Mouse (Mus musculus): ENCODE results near the gene Cldn20. TPM values are rescaled to one million over a fixed set of nuclear protein-coding genes. Genes with fewer than 3 reads are reported as not detected.

The Cldn20 gene
- polyA plus RNA-seq, 1 experiment from 2014 or later = not detected

DNA sequence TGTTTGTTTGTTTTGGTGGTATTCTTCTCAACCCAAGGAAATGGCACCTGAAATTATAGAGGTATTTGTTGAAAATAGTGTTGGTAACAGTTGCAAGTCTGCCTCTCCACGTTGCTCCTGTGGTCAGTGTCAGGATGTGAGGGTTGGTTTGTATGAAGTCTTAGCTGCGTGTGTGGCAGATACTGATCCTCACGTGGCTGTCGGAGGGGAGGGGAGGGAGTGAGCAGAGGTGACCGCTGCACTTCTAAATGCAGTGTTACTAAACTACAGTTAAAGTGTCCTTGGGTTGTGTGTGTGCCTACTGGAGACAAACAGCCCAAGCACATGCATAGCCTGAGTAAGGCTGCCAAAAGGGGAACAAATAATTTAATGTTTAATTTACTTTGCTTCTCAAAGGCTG is 41.3 kb upstream of the Cldn20 start:
- Histone ChIP-seq H3K9me3 (ENCODE audit: low read length) (no peaks in the 10 kb centered on the region), H3K9ac (replicated peaks) (no peak overlapping the region), H3K4me2 (ENCODE audit: low read depth, low read length) (no peak overlapping the region), H3K4me3 (ENCODE audit: low read depth, low read length) (no peak overlapping the region), H3K36me3 (replicated peaks; ENCODE audit: insufficient read depth, low read length) (no peaks in the 10 kb centered on the region), H3K27ac (ENCODE audit: low read depth) (no peak overlapping the region), H3K4me1 (ENCODE audit: insufficient read depth) (peaks cover 10% of the 10 kb centered on the region), H3K27me3 (ENCODE audit: insufficient read depth, low read length) (no peaks in the 10 kb centered on the region)
- no peak for ATAC-seq
- WGBS (ENCODE audit: insufficient replicate concordance) = 32% methylated on average over 5 of the region's 5 CpGs
- DNase-seq = no peak
- no peak for TF ChIP-seq CTCF (IDR thresholded peaks at IDR 0.05; ENCODE audit: low read depth)
- TF ChIP-seq EP300 (IDR thresholded peaks at IDR 0.05; ENCODE audit: low read depth) = no peak

DNA sequence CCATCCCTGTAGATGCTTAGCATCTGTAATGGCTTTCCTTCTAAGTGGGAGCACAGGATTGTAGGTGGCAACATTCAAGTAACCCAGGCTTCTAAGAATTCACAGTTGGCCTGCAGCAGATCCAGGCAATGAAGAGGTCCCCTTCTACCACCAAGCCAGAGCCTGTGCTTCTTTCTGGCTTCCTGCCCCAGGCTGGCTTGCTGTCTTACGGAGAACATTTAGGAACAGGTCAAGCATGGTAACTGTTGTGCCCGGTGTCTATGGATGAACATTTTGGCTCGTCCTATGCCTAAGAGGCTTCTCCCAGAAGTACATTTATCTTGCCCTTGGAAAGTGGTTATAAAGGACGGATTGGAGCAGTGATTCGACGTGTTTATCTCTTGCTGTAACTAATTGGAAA is 40.7 kb upstream of the Cldn20 start:
- Histone ChIP-seq H3K4me1 (ENCODE audit: insufficient read depth) (peaks cover 10% of the 10 kb centered on the region), H3K9ac (replicated peaks) (no peak overlapping the region), H3K27me3 (ENCODE audit: insufficient read depth, low read length) (no peaks in the 10 kb centered on the region), H3K4me3 (ENCODE audit: low read depth, low read length) (no peak overlapping the region), H3K9me3 (ENCODE audit: low read length) (no peaks in the 10 kb centered on the region), H3K4me2 (ENCODE audit: low read depth, low read length) (no peak overlapping the region), H3K27ac (ENCODE audit: low read depth) (no peak overlapping the region), H3K36me3 (replicated peaks; ENCODE audit: insufficient read depth, low read length) (no peaks in the 10 kb centered on the region)
- TF ChIP-seq EP300 (IDR thresholded peaks at IDR 0.05; ENCODE audit: low read depth) (no peak), CTCF (IDR thresholded peaks at IDR 0.05; ENCODE audit: low read depth) (no peak)
- WGBS (ENCODE audit: insufficient replicate concordance) = 78% methylated on average over 6 of the region's 6 CpGs
- DNase-seq (no peak), ATAC-seq (no peak)

DNA sequence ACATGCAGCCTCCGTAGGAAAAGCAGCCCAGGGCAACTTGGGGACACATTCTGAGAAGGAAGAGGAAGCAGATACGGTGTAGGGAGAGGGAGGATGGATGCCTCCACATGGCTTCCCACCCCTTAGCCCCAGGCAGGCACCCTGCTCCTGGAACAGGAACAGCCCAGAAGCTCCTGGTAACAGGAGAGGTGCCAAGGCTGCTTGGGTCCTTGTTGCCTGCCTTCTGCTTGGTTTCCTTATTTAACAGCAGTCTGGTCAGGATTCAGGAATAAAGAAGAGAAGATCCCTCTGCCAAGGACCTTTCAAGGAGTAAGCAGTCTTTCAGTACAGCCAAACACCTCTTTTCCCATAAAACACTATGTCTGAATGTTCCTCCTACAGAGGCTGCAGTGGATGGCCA is 36.8 kb upstream of the Cldn20 start:
- DNase-seq (no peak), ATAC-seq (peak; percentile 6; the same call in 1 of the 2 replicates)
- Histone ChIP-seq H3K4me2 (ENCODE audit: low read depth, low read length) (peak overlapping the region; percentile 13; the same call in 1 of the 2 replicates), H3K4me1 (ENCODE audit: insufficient read depth) (peaks cover 6% of the 10 kb centered on the region; the same call in 1 of the 2 replicates), H3K9me3 (ENCODE audit: low read length) (no peaks in the 10 kb centered on the region), H3K36me3 (replicated peaks; ENCODE audit: insufficient read depth, low read length) (no peaks in the 10 kb centered on the region), H3K27me3 (ENCODE audit: insufficient read depth, low read length) (no peaks in the 10 kb centered on the region), H3K27ac (ENCODE audit: low read depth) (peak overlapping the region; percentile 39; the same call in 1 of the 2 replicates), H3K4me3 (ENCODE audit: low read depth, low read length) (no peak overlapping the region), H3K9ac (replicated peaks) (no peak overlapping the region)
- 49% methylated on average over 2 of the region's 2 CpGs for WGBS (ENCODE audit: insufficient replicate concordance)
- no peak for TF ChIP-seq EP300 (IDR thresholded peaks at IDR 0.05; ENCODE audit: low read depth)
- no peak for TF ChIP-seq CTCF (IDR thresholded peaks at IDR 0.05; ENCODE audit: low read depth)

DNA sequence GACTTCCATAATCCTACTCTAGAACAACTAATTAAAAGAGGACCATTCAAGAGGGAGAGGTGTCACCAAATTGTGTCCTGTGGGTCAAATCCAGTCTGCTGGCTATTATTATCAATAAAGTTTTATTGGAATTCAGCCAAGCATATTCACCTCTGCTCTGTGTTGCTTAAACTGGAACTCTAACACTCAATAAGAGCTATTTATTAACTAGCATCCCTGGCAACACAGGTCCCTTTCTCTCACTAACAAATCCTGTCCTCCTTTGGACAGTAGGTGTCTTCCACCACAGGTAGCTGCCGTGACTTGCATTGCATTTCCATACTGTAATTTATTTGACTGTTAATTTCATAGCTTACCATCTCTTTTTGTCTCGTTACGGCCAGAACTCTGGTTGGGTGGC is 36.3 kb upstream of the Cldn20 start:
- H3K9ac ChIP-seq (replicated peaks) = no peak overlapping the region
- H3K4me2 ChIP-seq (ENCODE audit: low read depth, low read length) = peak overlapping the region; percentile 13; the same call in 1 of the 2 replicates
- no peaks in the 10 kb centered on the region for H3K27me3 ChIP-seq (ENCODE audit: insufficient read depth, low read length)
- no peaks in the 10 kb centered on the region for H3K36me3 ChIP-seq (replicated peaks; ENCODE audit: insufficient read depth, low read length)
- ATAC-seq = peak; percentile 89
- H3K4me1 ChIP-seq (ENCODE audit: insufficient read depth) = peaks cover 6% of the 10 kb centered on the region; the same call in 1 of the 2 replicates
- TF ChIP-seq CTCF (IDR thresholded peaks at IDR 0.05; ENCODE audit: low read depth) (no peak), EP300 (IDR thresholded peaks at IDR 0.05; ENCODE audit: low read depth) (no peak)
- H3K9me3 ChIP-seq (ENCODE audit: low read length) = no peaks in the 10 kb centered on the region
- H3K27ac ChIP-seq (ENCODE audit: low read depth) = peak overlapping the region; percentile 39; the same call in 1 of the 2 replicates
- no peak overlapping the region for H3K4me3 ChIP-seq (ENCODE audit: low read depth, low read length)
- DNase-seq = no peak
- 76% methylated on average over 3 of the region's 3 CpGs for WGBS (ENCODE audit: insufficient replicate concordance)

DNA sequence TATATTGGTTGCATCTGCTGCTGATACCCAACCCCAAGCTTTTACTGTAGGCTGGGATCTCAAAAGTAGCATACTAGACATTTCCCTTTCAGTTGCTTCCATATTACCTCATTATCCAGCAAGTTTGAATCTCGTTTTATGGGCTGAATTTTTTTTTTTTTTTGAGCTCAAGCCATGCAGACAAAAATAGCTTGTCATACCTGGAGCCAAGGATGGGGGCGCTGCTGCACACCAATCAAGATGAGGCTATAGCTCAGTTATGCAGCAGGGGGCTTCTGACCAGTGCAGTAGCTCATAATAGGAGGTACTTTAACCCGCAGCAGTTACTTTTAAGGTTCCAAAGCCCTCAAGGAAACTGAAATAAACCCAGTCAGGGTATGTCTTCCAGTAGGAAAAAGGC is 34.3 kb upstream of the Cldn20 start:
- ATAC-seq (no peak), DNase-seq (peak; percentile 60)
- 30% methylated on average over 3 of the region's 3 CpGs for WGBS (ENCODE audit: insufficient replicate concordance)

DNA sequence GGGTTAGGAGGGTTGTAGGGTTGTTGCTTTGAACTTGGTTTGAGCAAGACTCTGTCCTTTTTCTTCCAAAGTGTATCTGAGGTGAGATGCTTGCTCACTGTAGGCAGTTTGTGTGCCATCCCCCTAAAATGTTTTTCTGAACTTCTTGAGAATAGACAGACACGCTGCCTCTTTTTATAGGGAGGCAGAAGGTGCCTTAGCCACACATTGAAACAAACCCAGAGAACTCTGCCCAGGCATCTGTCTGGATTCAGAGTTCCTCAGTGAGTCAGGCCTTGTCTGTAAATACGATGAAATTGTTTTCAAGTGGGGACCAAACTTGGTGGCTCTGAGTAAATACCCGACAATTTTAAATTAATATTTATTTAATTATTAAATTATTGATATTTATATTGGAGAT is 33.8 kb upstream of the Cldn20 start:
- H3K9me3 ChIP-seq (ENCODE audit: low read length) = no peaks in the 10 kb centered on the region
- ATAC-seq (no peak), DNase-seq (no peak)
- TF ChIP-seq CTCF (IDR thresholded peaks at IDR 0.05; ENCODE audit: low read depth) (no peak), EP300 (IDR thresholded peaks at IDR 0.05; ENCODE audit: low read depth) (no peak)
- no peak overlapping the region for H3K27ac ChIP-seq (ENCODE audit: low read depth)
- H3K4me1 ChIP-seq (ENCODE audit: insufficient read depth) = peaks cover 6% of the 10 kb centered on the region; the same call in 1 of the 2 replicates
- no peak overlapping the region for H3K4me3 ChIP-seq (ENCODE audit: low read depth, low read length)
- no peak overlapping the region for H3K4me2 ChIP-seq (ENCODE audit: low read depth, low read length)
- H3K36me3 ChIP-seq (replicated peaks; ENCODE audit: insufficient read depth, low read length) = no peaks in the 10 kb centered on the region
- H3K27me3 ChIP-seq (ENCODE audit: insufficient read depth, low read length) = no peaks in the 10 kb centered on the region
- WGBS (ENCODE audit: insufficient replicate concordance) = 82% methylated on average over 3 of the region's 3 CpGs
- H3K9ac ChIP-seq (replicated peaks) = no peak overlapping the region

More for the DNA sequence above, 34.3 kb upstream of the Cldn20 start:
- H3K9ac ChIP-seq (replicated peaks) = no peak overlapping the region
- H3K36me3 ChIP-seq (replicated peaks; ENCODE audit: insufficient read depth, low read length) = no peaks in the 10 kb centered on the region
- no peak overlapping the region for H3K27ac ChIP-seq (ENCODE audit: low read depth)
- no peak overlapping the region for H3K4me2 ChIP-seq (ENCODE audit: low read depth, low read length)
- H3K4me3 ChIP-seq (ENCODE audit: low read depth, low read length) = no peak overlapping the region
- H3K27me3 ChIP-seq (ENCODE audit: insufficient read depth, low read length) = no peaks in the 10 kb centered on the region
- H3K9me3 ChIP-seq (ENCODE audit: low read length) = no peaks in the 10 kb centered on the region
- peaks cover 6% of the 10 kb centered on the region; the same call in 1 of the 2 replicates for H3K4me1 ChIP-seq (ENCODE audit: insufficient read depth)
- TF ChIP-seq CTCF (IDR thresholded peaks at IDR 0.05; ENCODE audit: low read depth) = peak; percentile 63
- TF ChIP-seq EP300 (IDR thresholded peaks at IDR 0.05; ENCODE audit: low read depth) = no peak
